8 mouse cellular contexts compared by ENCODE assay signal in the genomic region with DNA sequence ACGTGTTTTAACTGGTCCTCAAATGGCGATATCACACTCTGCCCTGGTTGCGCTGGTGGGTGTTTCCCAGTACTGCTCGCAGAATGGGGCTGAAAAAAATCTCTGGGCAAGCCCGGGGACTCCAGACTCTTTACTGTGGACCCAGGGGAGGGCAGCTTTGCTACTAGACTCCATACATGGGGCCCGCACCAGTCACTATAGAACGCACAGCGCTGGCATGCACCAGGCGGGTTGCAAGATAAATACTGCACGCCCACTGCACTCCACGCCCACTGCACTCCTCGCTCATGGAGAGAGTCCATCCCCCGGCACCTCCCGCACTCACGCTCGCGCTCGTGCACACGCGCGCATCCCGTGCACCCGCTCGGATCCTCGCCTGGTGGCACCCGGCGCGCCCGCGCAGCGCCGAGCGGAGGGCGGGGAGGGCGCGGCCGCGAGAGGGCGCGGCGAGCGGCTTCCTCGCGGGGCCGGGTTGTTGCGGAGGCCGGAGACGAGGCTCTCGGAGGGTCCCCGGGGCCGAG. TPM values are rescaled to one million over a fixed set of nuclear protein-coding genes. Genes with fewer than 3 reads are reported as not detected.
A peak's percentile ranks its signal among the peaks of the same experiment; 100 is the strongest.
DNase-seq lines count a peak whose midpoint lies in the region; ATAC-seq and TF ChIP-seq lines count a peak whose summit lies in the region.

A gene (plus strand): TSS at position 429 of the 521 bp plus-strand sequence.

- H3K4me2 ChIP-seq in hindbrain, embryonic 13.5 days = peak within 1 kb of the TSS; percentile 69
- peak within 1 kb of the TSS; percentile 94 for H3K4me2 ChIP-seq in lung, postnatal 0 days (replicated peaks; ENCODE audit: low read depth, low read length)

- peak; percentile 39 for TF ChIP-seq CTCF in lung, postnatal 0 days (IDR thresholded peaks at IDR 0.05)

- DNase-seq in cerebellum, postnatal 25 days = peak; percentile 82 to 91
- DNase-seq in gastrocnemius, adult 18-20 months (ENCODE audit: low spot score) = peak; percentile 52
- peak; percentile 52 to 54 for DNase-seq in layer of hippocampus, postnatal 25 days (ENCODE audit: extremely low spot score in 1 of 2, low spot score in 1 of 2)
- peak; percentile 92 for DNase-seq in lung, postnatal 0 days (ENCODE audit: low spot score)
- peak; percentile 73 for DNase-seq in retina, adult 2 months (ENCODE audit: low read depth, low spot score)
- peak; percentile 41 to 55 for DNase-seq in thymus, postnatal 36 days

- no peak for TF ChIP-seq EP300 in lung, postnatal 0 days (IDR thresholded peaks at IDR 0.05)

- no peaks in the 10 kb centered on the region for H3K36me3 ChIP-seq in hindbrain, embryonic 13.5 days
- no peaks in the 10 kb centered on the region for H3K36me3 ChIP-seq in lung, postnatal 0 days (ENCODE audit: insufficient read depth, low read length)

- peak within 1 kb of the TSS; percentile 73 for H3K4me3 ChIP-seq in hindbrain, embryonic 13.5 days
- peak within 1 kb of the TSS; percentile 58 for H3K4me3 ChIP-seq in lung, postnatal 0 days (ENCODE audit: low read depth, low read length)

- peak within 1 kb of the TSS; percentile 81 for H3K27ac ChIP-seq in hindbrain, embryonic 13.5 days
- H3K27ac ChIP-seq in lung, postnatal 0 days (ENCODE audit: low read length) = peak within 1 kb of the TSS; percentile 57

- peaks cover 33% of the 10 kb centered on the region for H3K4me1 ChIP-seq in hindbrain, embryonic 13.5 days (replicated peaks)
- peaks cover 12% of the 10 kb centered on the region; the same call in 1 of the 2 replicates for H3K4me1 ChIP-seq in lung, postnatal 0 days (ENCODE audit: insufficient read depth, low read depth, low read length)

- WGBS in hindbrain, embryonic 13.5 days = under 1% methylated on average over 51 of the region's 51 CpGs
- under 1% methylated on average over 33 of the region's 51 CpGs for WGBS in lung, postnatal 0 days

- peak; percentile 46 for ATAC-seq in activated CD4-positive, CD25-positive, alpha-beta regulatory T cell, adult 4 months
- peak; percentile 93 for ATAC-seq in hindbrain, embryonic 13.5 days (ENCODE audit: low FRiP score)
- ATAC-seq in lung, postnatal 0 days = peak; percentile 92

- peaks cover 4% of the 10 kb centered on the region; the same call in 1 of the 2 replicates for H3K27me3 ChIP-seq in hindbrain, embryonic 13.5 days
- H3K27me3 ChIP-seq in lung, postnatal 0 days (replicated peaks; ENCODE audit: insufficient read depth, low read length) = no peaks in the 10 kb centered on the region

- H3K9ac ChIP-seq in hindbrain, embryonic 13.5 days = peak within 1 kb of the TSS; percentile 85
- H3K9ac ChIP-seq in lung, postnatal 0 days (replicated peaks; ENCODE audit: low read depth) = peak within 1 kb of the TSS; percentile 62

- no peaks in the 10 kb centered on the region for H3K9me3 ChIP-seq in hindbrain, embryonic 13.5 days
- no peaks in the 10 kb centered on the region for H3K9me3 ChIP-seq in lung, postnatal 0 days (ENCODE audit: low read length)

RNA-seq across cellular contexts. Expression of the gene that starts here (rescaled TPM):
- not detected for polyA plus RNA-seq in activated CD4-positive, CD25-positive, alpha-beta regulatory T cell, adult 4 months (2017; shearing (Covaris generic))
- total RNA-seq in gastrocnemius, adult 18-20 months (2021) = 1 to 10 TPM; 2.2 to 2.9 TPM
- polyA plus RNA-seq in hindbrain, embryonic 13.5 days (2015; fragmentation: Nextera tagmentation; extraction: Ambion mirVana) = 33.2 and 34.4 TPM in 2 replicates
- 10 to 100 TPM; 11.0 to 15.8 TPM for total RNA-seq in layer of hippocampus, postnatal 25 days (2021)
- polyA plus RNA-seq in lung, postnatal 0 days (2015; fragmentation: Nextera tagmentation; extraction: Ambion mirVana) = 9.4 and 10.2 TPM in 2 replicates

Comparison
In these comparisons a context has a peak if more than half of its experiments do, and no peak if none do; other contexts are left out.
1. Peak in every context shown above with its lines: DNase-seq, ATAC-seq, H3K4me3 ChIP-seq and H3K27ac ChIP-seq.
2. RNA of the gene that starts here (polyA plus RNA-seq): 33.2 to 34.4 TPM in hindbrain, embryonic 13.5 days and 9.4 to 10.2 TPM in lung, postnatal 0 days; not detected in activated CD4-positive, CD25-positive, alpha-beta regulatory T cell, adult 4 months; every median in the first group is over 10 times any median in the second.
3. Peak in ATAC-seq in activated CD4-positive, CD25-positive, alpha-beta regulatory T cell, adult 4 months; RNA of the gene not detected or under 1 TPM.